Mouse (Mus musculus) neutrophil, adult 5-6 weeks (primary cell): ENCODE results near the gene Cyp4f37. TPM values are rescaled to one million over a fixed set of nuclear protein-coding genes. Genes with fewer than 3 reads are reported as not detected.
"Not testable (repeated sequence)": the region's sequence is repeated elsewhere in the genome, so short reads cannot be mapped to it uniquely, and the experiment has no call there.

Experiments
- ATAC-seq: fragments of 151-379, 151-347 bp; 2 replicates; pipeline ENCODE4 v1.8.0; 2017; ENCODE audit warnings: mild to moderate bottlenecking, moderate TSS enrichment; ENCODE audit not compliant: insufficient number of reproducible peaks, poor library complexity, low FRiP score, severe bottlenecking; ENCODE audit errors: extremely low read depth
- total RNA-seq: library from RNA; stranded (forward); fragments of 200-1000 nt; gene quantifications from 2 replicates; pipeline ENCODE4 v1.2.3, GENCODE M21; 2017

Cyp4f37 gene
- 0.12 TPM in 1 of 2 replicates, not detected in the other for total RNA-seq

GRCm38 (mm10) chr17:32621018-32621417 is at the start of gene Cyp4f37:
Cyp4f37 (plus strand) TSS chr17:32621309.
- peak; percentile 19; the same call in 1 of the 2 replicates for ATAC-seq

DNA sequence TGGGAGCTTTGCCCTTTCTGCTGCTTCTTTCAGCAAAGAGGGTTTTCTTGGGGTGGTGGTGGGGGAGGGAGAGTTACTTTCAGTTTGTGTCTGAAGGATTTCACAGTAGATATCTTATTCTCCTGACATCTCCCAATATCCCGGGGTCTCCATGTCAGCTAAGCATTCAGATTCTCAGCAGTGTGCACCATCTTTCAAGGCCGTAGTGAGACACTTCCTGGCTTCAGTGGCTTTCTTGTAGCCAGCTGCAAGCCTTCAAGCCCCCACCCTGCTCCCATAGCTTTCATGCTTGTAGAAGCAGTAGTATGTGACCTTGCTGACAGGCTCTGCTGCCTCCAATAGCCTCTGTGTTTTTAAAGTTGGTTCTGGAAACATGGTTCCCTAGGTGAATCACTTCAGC is 47.8 kb upstream of the Cyp4f37 start:
- ATAC-seq = not testable (repeated sequence)

DNA sequence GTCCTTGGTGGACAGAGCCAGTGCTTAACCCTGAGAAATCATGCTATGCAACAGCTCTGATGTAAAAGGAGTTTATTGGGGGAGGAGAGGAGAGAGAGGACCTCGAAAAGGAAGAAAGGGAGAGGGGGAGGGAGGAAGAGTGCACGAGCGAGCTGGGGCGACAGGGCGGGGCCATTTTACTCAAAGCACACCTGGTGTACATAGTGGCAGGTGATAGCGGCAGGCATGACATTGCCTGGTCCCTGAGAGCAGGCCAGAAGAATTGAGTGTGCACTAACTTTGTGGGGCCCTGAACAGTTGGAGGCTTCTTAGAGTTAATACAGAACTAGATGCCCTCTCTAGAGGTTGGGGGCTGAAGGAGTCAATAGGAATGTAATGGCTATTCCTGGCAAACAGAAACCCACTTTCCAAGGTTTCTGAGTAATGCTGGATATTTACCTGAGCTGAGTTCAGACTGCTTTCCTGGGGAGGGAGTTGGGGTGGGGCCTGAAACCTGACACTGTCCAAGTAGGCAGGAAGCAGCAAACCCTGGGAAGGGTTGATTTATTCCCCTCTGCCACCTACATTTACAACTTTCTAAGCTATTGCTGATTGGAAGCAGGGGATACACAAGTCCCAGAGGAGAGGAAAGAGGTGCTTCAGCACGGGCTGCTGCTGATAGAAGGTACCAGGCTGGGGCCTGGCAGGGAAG is 43.5 kb upstream of the Cyp4f37 start:
- no peak for ATAC-seq

DNA sequence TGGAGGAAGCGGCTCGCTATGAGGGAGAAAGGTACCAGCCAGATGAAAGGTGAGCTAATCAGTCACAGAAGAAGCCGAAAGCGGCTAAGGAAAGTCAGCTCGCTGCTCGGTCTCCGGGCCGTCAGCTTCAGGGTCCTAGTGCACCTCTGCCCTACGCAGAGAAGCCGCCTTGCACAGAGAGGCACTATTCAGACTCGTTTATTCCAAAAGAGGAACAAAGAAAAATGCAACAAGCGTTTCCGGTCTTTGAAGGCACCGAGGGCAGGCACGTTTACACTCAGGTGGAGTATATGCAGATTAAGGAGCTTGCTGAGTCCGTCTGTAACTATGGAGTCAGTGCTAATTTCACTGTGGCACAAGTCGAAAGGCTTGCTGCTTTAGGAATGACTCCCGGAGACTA is 24.6 kb upstream of the Cyp4f37 start:
- ATAC-seq = no peak

GRCm38 (mm10) chr17:32608055-32608454 is 13.1 kb upstream of the Cyp4f37 start:
- no peak for ATAC-seq

DNA sequence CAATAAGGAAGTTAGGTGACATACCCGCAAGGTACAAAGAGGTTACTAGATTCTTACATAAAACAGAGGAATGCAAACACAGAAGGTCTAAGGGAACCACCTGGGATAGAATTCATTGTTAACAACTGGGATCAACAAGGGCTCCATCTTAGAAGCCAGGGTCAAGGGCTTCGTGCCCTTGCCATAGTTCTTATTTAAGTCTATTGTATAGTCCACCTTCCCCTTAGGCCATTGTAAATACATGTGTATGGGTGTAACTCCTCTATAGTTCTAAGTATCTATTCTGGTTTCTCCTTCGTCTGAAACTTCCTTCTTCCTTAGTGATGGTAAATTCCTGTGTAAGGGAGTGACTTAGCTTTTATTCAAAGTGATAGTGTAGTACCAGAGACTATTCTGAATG is 10.9 kb upstream of the Cyp4f37 start:
- not testable (repeated sequence) for ATAC-seq

- no peak for ATAC-seq
These were observed 10.2 kb upstream of the Cyp4f37 start for GRCm38 (mm10) chr17:32610896-32611295.

- ATAC-seq = no peak
These were observed 8.7 kb upstream of the Cyp4f37 start for GRCm38 (mm10) chr17:32612417-32612816.

- no peak for ATAC-seq
These were observed 3.9 kb upstream of the Cyp4f37 start for GRCm38 (mm10) chr17:32617252-32617651.

- not testable (repeated sequence) for ATAC-seq
These were observed 8.6 kb downstream of the Cyp4f37 start for GRCm38 (mm10) chr17:32629726-32630125.

DNA sequence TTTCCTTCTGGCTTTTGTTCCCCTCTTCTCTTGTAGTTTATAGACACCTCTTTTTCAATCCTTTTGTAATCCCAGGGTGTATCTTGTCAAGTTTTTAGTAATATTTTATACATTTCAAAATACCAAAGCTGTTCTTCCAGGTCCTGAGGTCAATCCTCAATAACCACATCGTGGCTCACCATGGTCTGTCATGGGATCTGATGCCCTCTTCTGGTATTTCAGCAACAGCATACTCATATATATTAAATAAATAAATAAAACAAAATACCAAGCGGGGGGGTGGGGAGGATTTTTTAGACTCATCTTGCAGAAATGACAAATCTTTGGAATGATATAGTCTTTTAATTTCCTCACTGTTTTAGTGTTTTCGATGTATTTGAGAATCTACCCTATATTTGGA is 10.8 kb downstream of the Cyp4f37 start:
- ATAC-seq = no peak

- not testable (repeated sequence) for ATAC-seq
These were observed 13.3 kb downstream of the Cyp4f37 start for GRCm38 (mm10) chr17:32634242-32634971.

DNA sequence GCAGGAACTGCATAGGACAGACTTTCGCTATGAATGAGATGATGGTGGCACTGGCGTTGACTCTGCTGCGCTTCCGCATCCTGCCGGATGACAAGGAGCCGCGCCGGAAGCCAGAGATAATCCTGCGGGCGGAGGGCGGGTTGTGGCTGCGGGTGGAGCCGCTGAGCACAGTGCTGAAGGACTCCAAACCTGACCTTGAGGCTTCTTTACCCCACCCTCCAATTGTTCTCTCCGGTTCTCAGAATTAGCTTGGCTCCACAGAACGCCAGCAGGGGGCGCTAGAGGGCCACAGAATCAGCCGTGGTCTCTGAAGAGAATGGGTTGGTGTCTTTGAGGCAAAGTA is 13.8 kb downstream of the Cyp4f37 start:
- ATAC-seq = peak; percentile 55

- no peak for ATAC-seq
These were observed 15.2 kb downstream of the Cyp4f37 start for GRCm38 (mm10) chr17:32636341-32636740.

DNA sequence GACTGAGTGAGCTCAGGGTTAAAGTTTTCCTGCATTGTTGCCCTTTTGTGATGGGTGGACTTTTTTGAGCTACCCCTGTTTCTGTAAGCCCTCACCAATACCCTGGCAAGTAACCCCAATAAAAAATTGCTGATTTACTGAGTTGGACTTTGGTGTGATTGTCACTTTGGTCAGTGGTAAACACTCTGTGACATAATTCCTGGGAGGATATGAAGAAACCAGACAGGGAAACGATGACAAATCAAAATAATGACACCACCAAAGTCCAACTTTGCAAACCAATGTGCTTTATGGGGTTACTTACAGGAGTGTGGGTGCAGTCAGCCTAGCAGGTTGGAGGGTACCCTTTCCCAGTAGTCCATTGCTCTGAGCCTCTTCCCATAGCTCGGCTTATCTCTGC is 16.0 kb downstream of the Cyp4f37 start:
- no peak for ATAC-seq

DNA sequence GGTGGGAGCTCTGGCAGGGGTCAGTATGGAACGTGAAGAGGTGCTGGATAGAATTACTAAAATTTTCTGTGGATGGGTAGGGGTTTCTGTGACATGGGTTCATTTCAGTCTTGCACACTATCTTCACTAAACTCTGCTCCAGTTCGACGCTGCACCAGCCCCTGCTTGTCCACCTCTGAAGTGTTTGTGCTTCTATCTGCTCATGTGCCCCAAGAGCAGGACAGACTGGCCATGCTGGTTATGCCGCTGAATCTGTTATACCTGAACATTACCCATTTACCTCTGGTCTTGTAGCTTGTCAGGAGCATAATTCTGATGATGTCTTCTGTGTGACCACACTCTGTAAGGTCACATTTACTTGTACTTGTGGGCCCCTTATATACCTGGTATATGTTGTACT is 25.5 kb downstream of the Cyp4f37 start:
- ATAC-seq = no peak

- ATAC-seq = no peak
These were observed 32.8 kb downstream of the Cyp4f37 start for GRCm38 (mm10) chr17:32653860-32654259.

GRCm38 (mm10) chr17:32657041-32657440 is 35.9 kb downstream of the Cyp4f37 start:
- ATAC-seq = no peak

DNA sequence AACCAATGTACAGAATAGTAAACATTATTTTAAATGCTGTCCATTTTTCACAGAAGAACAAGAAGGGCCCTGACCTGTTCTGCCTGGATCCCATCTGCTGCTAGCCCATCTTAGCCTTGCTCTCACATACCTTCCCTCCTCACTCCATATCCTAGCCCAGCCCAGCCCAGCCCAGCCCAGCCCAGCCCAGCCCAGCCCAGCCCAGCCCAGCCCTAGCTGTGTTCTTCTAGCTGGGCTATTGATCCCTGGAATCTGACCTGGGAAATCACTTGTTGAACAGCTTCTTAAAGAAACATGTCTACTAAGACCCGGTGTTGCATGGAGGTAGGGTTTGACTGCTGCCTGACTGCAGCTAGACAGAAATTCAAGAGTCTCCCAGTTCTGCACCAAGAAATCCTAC is 37.1 kb downstream of the Cyp4f37 start:
- no peak for ATAC-seq

DNA sequence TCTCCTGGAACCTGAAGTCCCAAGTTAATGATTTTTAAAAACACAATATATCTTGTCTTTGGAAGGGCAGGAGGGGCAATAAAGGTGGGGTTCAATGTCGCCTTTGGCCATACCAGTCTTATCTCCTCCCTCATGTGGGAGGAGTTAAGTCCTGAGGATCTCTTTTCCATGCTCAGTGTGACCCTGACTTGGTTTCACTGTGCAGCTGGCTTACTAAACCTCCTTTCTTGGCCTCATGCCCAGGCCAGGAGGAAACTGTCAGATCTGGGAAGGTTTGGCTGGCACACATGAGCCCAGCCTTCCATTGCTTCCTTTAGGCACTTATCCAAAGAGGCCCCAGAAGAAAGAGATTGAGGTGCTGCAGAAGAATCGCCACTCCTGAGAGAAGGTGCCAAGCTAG is 37.6 kb downstream of the Cyp4f37 start, which contains the start of gene Cyp4f40:
Gene Cyp4f40 (plus strand): TSS at position 189 of the 400 bp plus-strand sequence.
- no peak for ATAC-seq
